Mouse (Mus musculus) limb, embryonic 10.5 days (tissue): ENCODE measurements around the gene Cxxc4. TPM values are rescaled to one million over a fixed set of nuclear protein-coding genes. Genes with fewer than 3 reads are reported as not detected.
"Not testable (repeated sequence)": the region's sequence is repeated elsewhere in the genome, so short reads cannot be mapped to it uniquely, and the experiment has no call there.

Source experiments
- DNase-seq: peaks from one replicate; pipeline ENCODE4 v3.0.0-alpha.2; 2017; ENCODE audit warnings: low spot score
- H3K27ac ChIP-seq: fragments of 300-500 bp; sonication (generic); 2 replicates; pipeline ENCODE4 v1.5.1; 2016; ENCODE audit warnings: mild to moderate bottlenecking
- H3K27me3 ChIP-seq: fragments of 300-500 bp; sonication (generic); 2 replicates; pipeline ENCODE4 v1.6.1; 2016; ENCODE audit warnings: low read depth, mild to moderate bottlenecking; ENCODE audit not compliant: poor library complexity, severe bottlenecking
- H3K36me3 ChIP-seq: fragments of 300-500 bp; sonication (generic); 2 replicates; pipeline ENCODE4 v1.6.1; 2016; ENCODE audit warnings: mild to moderate bottlenecking, moderate library complexity
- H3K4me1 ChIP-seq: fragments of 300-500 bp; sonication (generic); 2 replicates; pipeline ENCODE4 v1.6.1; 2016
- H3K4me3 ChIP-seq: fragments of 300-500 bp; sonication (generic); 2 replicates; pipeline ENCODE4 v1.5.1; 2016; ENCODE audit warnings: mild to moderate bottlenecking, moderate library complexity
- H3K9me3 ChIP-seq: fragments of 300-500 bp; sonication (generic); replicated peaks from 2 replicates; pipeline ENCODE4 v1.6.1; 2016; ENCODE audit warnings: mild to moderate bottlenecking
- WGBS: fragments of 180-500 bp; shearing (Covaris S2); methylation state at CpG from one replicate; pipeline ENCODE4 v1.1.7; 2016; 5-methylcytosine and 5-hydroxymethylcytosine counted together
- polyA plus RNA-seq: library from polyadenylated mRNA; unstranded; fragments of >200 nt; fragmentation: Nextera tagmentation; extraction: Ambion mirVana; gene quantifications from 2 replicates; pipeline ENCODE4 v1.2.1, GENCODE M21; 2016

The Cxxc4 gene
- 3.6 and 5.4 TPM in 2 replicates for polyA plus RNA-seq

- no peak for DNase-seq
- Histone ChIP-seq H3K4me3 (peak within 1 kb of the TSS; percentile 61), H3K27me3 (no peaks in the 10 kb centered on the region), H3K9me3 (no peaks in the 10 kb centered on the region), H3K4me1 (peaks cover 40% of the 10 kb centered on the region), H3K27ac (peak within 1 kb of the TSS; percentile 92), H3K36me3 (no peaks in the 10 kb centered on the region)
- WGBS: 2% methylated on average over 6 of the region's 22 CpGs
Observed at GRCm38 (mm10) chr3:134236414-134237112, at the start of gene Cxxc4. Gene Cxxc4 (plus strand): TSS chr3:134236484.

DNA sequence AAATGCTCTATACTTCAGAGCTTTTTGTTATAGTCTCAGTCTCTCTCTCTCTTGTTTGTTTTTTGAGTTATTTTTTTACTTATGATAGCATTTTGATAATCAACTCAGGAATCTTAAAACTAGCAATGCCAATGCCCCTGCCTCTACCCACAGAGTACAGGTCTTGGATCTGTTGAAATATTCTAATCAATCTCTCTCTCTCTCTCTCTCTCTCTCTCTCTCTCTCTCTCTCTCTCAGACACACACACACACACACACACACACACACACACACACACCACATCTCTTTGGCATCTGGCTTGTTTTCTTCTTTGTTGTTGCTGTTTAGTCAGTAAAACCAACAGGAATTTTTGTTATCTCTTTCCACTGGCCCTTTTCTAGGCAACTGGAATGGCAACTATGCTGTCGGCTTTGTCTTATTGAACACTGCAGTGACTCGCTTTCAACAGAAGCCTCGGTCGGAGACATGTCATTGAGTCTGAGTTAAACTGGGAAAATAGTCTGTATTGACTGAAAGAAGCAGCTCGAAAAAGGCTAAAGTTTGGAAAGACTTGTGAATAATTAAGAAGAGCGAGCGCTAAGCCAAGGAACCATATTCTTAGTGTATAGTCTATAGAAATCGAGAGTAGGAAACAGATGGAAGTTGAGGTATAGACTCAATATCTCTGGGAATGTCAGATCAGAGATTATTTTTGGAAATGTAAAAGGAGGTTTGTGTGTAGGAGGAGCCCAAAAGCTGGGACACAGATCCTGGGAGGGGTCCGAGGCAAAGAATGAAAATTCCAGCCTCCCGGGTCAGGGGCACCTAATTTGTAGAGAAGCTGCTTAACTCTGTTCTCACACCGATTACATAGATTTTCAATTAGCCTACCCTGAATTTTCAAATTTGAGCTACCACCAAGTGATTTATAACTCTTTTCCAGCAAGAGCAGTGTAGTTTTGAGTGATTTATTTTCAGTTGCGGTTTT is 47.0 kb upstream of the Cxxc4 start:
- H3K4me3 ChIP-seq: peak overlapping the region; percentile 36
- no peaks in the 10 kb centered on the region for H3K9me3 ChIP-seq
- H3K36me3 ChIP-seq: no peaks in the 10 kb centered on the region
- no peaks in the 10 kb centered on the region for H3K27me3 ChIP-seq
- H3K27ac ChIP-seq: peak overlapping the region; percentile 68; the same call in 1 of the 2 replicates
- 63% methylated on average over 12 of the region's 12 CpGs for WGBS
- peak; percentile 35 for DNase-seq
- peaks cover 21% of the 10 kb centered on the region for H3K4me1 ChIP-seq

DNA sequence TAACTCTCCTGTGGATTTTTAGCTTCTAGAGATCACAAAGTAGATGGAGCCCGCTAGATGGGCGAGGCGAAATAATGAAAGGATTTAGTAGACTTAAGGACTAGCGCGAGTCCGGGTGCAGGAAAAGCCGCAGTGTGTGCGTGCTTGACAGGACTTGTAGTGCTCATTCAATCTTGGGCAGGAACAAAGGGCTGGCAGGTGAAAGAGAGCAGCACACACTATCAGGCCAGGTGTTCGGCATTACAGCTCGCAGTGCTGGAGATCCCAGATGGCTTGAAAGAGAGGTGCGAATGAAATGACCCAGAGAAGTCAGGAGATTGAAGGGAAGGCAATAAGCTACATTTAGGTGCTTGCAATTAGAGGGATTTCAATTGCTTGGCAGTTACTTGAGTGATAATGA is 46.2 kb upstream of the Cxxc4 start:
- WGBS: 24% methylated on average over 11 of the region's 11 CpGs
- H3K9me3 ChIP-seq: no peaks in the 10 kb centered on the region
- DNase-seq: peak; percentile 74
- no peaks in the 10 kb centered on the region for H3K27me3 ChIP-seq
- H3K36me3 ChIP-seq: no peaks in the 10 kb centered on the region
- peaks cover 18% of the 10 kb centered on the region for H3K4me1 ChIP-seq
- H3K4me3 ChIP-seq: peak overlapping the region; percentile 36
- peak overlapping the region; percentile 68; the same call in 1 of the 2 replicates for H3K27ac ChIP-seq

DNA sequence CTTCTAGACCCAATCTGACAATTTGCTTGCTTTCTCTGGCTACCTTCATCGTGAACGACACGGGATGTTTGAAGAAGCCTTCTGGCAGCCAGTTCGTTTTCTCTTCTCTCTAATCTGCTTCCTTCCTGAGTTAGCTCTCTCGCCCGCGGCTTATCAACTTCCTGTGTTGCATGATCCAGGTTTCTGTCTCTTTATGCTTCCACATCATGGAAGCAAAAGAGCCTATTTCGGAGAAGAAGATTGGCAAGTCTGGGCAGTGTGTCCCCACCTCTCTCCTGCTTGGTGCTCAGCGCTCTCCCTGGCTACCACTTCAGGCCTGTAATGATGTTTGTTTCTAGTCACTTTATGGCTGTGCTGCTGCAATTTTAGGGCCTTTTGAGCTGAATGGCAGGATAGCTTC is 36.4 kb upstream of the Cxxc4 start:
- H3K36me3 ChIP-seq: no peaks in the 10 kb centered on the region
- H3K27me3 ChIP-seq: no peaks in the 10 kb centered on the region
- no peak overlapping the region for H3K4me3 ChIP-seq
- H3K27ac ChIP-seq: no peak overlapping the region
- peaks cover 11% of the 10 kb centered on the region for H3K4me1 ChIP-seq
- no peaks in the 10 kb centered on the region for H3K9me3 ChIP-seq
- WGBS: 53% methylated on average over 9 of the region's 9 CpGs
- DNase-seq: no peak

GRCm38 (mm10) chr3:134206624-134207023 is 29.7 kb upstream of the Cxxc4 start:
- DNase-seq: no peak
- Histone ChIP-seq H3K4me3 (no peak overlapping the region), H3K27ac (no peak overlapping the region), H3K36me3 (no peaks in the 10 kb centered on the region), H3K27me3 (no peaks in the 10 kb centered on the region), H3K9me3 (no peaks in the 10 kb centered on the region), H3K4me1 (peaks cover 3% of the 10 kb centered on the region; the same call in 1 of the 2 replicates)
- 93% methylated on average over 3 of the region's 3 CpGs for whole genome bisulfite sequencing

GRCm38 (mm10) chr3:134210950-134211349 is 25.3 kb upstream of the Cxxc4 start:
- DNase-seq: no peak
- Histone ChIP-seq H3K4me1 (no peaks in the 10 kb centered on the region), H3K9me3 (no peaks in the 10 kb centered on the region), H3K4me3 (no peak overlapping the region), H3K27ac (no peak overlapping the region), H3K27me3 (no peaks in the 10 kb centered on the region), H3K36me3 (no peaks in the 10 kb centered on the region)
- 83% methylated on average over 6 of the region's 6 CpGs for WGBS

DNA sequence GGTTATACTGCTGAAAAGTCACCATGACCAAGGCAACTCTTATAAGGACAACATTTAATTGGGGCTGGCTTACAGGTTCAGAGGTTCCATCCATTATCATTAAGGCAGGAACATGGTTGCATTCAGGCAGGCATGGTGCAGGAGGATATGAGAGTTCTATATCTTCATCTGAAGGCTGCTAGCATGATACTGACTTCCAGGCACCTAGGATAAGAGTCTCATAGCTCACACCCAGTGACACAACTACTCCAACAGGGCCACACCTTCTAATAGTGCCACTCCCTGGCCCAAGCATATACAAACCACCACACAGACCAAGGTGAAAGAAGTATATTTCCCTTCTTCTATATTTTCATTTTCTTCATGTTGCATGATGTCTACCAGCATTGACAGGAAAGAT is 16.4 kb upstream of the Cxxc4 start:
- H3K4me3 ChIP-seq, H3K36me3 ChIP-seq, H3K4me1 ChIP-seq, H3K27me3 ChIP-seq, DNase-seq, H3K27ac ChIP-seq, H3K9me3 ChIP-seq: not testable (repeated sequence)

- Histone ChIP-seq H3K27ac (no peak overlapping the region), H3K9me3 (no peaks in the 10 kb centered on the region), H3K36me3 (no peaks in the 10 kb centered on the region), H3K27me3 (no peaks in the 10 kb centered on the region), H3K4me3 (no peak overlapping the region), H3K4me1 (no peaks in the 10 kb centered on the region)
- no peak for DNase-seq
- 80% methylated on average over 2 of the region's 2 CpGs for WGBS
Observed at GRCm38 (mm10) chr3:134221002-134221401, 15.3 kb upstream of the Cxxc4 start.

DNA sequence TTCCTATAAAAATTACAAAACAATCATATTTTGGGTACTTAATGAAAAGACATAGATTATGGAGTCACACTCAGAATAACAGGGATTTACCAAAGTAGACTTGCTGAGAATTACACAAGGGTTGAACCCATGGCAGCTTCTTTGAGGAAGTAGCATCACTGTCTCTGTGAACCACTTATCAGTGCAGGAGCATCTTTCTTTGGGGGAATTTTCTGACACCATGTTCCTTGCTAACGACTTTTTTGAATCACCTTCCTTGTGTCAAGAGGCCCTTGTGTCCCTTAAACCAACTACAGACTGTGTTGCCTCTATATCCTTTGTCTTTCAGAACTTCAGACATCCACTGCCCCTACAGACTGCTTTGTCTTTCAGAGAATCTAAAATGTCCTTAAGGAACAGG is 13.7 kb upstream of the Cxxc4 start:
- 67% methylated on average over 1 of the region's 1 CpGs for WGBS
- Histone ChIP-seq H3K9me3 (no peaks in the 10 kb centered on the region), H3K4me3 (no peak overlapping the region), H3K4me1 (no peaks in the 10 kb centered on the region), H3K27ac (no peak overlapping the region), H3K36me3 (no peaks in the 10 kb centered on the region), H3K27me3 (no peaks in the 10 kb centered on the region)
- DNase-seq: no peak

DNA sequence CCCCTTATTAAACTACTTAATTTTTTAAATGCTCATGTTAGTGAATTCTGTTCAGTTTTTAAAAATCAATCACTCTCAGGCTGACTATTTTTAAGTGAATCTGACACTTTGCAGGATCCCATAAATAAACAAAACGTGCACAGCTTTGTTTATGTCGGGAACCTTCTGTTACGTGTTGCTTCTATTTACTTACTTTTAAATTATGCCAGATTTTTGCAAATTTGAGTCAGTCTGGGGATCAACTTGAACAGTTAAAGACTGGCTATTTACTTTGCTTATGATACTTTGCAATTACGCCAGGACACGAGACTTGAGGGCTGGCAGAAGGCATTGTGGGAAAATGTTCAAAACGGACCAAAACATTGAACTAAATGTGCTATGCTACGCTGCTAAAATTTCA is 12.3 kb upstream of the Cxxc4 start:
- WGBS: 90% methylated on average over 7 of the region's 7 CpGs
- Histone ChIP-seq H3K4me3 (no peak overlapping the region), H3K9me3 (no peaks in the 10 kb centered on the region)

DNA sequence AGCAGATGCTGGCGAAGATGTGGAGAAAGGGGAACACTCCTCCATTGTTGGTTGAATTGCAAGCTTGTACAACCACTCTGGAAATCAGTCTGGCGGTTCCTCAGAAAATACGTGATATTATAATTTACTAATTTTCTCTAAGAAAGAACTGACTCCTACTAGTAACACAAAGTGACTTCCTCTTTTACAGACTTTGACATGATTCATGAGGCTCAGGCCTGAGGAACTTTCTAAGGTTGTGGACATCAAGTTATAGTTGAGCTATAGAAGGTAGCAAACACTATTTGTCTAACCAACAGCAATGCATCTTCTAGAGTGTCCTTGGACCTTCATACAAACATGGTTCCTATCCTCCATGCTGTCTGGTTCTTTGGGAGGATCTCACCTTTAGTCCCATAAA is 10.4 kb upstream of the Cxxc4 start:
- WGBS: 95% methylated on average over 3 of the region's 3 CpGs
- H3K9me3 ChIP-seq: no peaks in the 10 kb centered on the region
- H3K27ac ChIP-seq: no peak overlapping the region
- no peaks in the 10 kb centered on the region for H3K27me3 ChIP-seq
- H3K4me1 ChIP-seq: no peaks in the 10 kb centered on the region
- no peak overlapping the region for H3K4me3 ChIP-seq
- H3K36me3 ChIP-seq: no peaks in the 10 kb centered on the region
- no peak for DNase-seq

More for the DNA sequence above, 12.3 kb upstream of the Cxxc4 start:
- Histone ChIP-seq H3K27me3 (no peaks in the 10 kb centered on the region), H3K4me1 (no peaks in the 10 kb centered on the region), H3K27ac (no peak overlapping the region), H3K36me3 (no peaks in the 10 kb centered on the region)
- DNase-seq: no peak

DNA sequence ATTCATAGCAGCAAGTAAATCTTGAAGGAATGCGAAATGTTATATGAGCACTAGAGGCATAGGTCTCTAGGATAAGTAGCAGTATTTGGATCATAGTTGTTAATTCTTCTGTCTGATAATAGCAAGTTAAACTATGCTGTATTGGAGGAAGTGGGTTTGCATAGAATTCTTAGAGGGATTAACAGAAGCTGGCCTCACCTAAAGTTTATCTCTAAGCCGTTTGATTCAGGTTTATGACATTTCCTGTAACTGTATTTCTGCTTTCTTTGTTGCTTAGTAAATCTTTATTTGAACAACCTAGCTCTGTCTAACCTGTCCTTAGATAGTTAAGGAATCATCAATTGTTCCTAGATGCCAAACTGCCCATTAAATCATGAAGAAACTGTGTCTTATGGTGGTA is 3.5 kb upstream of the Cxxc4 start:
- WGBS: 81% methylated on average over 2 of the region's 2 CpGs
- Histone ChIP-seq H3K4me3 (no peak overlapping the region), H3K9me3 (no peaks in the 10 kb centered on the region), H3K27me3 (no peaks in the 10 kb centered on the region), H3K4me1 (peaks cover 18% of the 10 kb centered on the region), H3K36me3 (no peaks in the 10 kb centered on the region), H3K27ac (no peak overlapping the region)
- DNase-seq: no peak
